Mouse (Mus musculus): Measurements from ENCODE around the gene Foxf1.

The Foxf1 gene

DNA sequence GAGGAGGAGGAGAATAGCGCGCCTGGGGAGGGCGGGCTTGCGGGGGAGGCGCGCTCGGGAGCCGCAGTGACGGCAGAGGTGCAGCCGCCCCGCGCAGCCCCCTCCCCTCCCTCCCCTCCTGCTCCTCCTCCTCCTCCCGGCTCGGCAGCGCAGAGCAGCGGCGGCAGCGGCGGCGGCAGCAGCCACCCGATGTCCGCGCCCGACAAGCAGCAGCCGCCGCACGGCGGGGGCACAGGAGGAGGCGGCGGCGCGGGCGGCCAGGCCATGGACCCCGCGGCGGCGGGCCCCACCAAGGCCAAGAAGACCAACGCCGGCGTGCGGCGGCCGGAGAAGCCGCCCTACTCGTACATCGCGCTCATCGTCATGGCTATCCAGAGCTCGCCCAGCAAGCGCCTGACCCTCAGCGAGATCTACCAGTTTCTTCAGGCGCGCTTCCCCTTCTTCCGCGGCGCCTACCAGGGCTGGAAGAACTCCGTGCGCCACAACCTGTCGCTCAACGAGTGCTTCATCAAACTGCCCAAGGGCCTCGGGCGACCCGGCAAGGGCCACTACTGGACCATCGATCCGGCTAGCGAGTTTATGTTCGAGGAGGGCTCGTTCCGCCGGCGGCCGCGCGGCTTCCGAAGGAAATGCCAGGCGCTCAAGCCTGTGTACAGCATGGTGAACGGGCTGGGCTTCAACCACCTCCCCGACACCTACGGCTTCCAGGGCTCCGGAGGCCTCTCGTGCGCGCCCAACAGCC, at the start of gene Foxf1:
Foxf1 (plus strand) TSS at position 177 of the 742 bp plus-strand sequence.
- under 1% methylated on average over 80 of the region's 83 CpGs for WGBS

DNA sequence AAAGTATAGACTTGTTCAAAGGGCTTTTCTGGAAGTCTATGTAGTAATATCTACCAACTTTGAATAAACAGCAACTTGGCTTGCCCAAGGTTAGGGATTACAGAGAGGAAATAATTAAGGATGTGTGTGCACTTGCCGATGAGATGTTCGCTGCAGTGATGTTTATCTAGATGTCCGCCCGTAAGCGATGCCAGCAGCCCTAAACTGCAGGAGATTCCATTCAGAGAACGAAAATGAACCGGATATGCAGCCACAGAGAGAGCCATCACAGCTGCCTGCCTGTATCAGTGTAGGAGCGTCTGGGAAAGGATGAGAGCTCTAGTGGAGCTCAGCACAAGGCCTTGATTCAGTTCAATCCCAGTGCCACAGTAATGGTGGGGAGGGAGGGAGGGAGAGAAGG, 48.6 kb upstream of the Foxf1 start:
- WGBS = 57% methylated on average over 8 of the region's 8 CpGs

DNA sequence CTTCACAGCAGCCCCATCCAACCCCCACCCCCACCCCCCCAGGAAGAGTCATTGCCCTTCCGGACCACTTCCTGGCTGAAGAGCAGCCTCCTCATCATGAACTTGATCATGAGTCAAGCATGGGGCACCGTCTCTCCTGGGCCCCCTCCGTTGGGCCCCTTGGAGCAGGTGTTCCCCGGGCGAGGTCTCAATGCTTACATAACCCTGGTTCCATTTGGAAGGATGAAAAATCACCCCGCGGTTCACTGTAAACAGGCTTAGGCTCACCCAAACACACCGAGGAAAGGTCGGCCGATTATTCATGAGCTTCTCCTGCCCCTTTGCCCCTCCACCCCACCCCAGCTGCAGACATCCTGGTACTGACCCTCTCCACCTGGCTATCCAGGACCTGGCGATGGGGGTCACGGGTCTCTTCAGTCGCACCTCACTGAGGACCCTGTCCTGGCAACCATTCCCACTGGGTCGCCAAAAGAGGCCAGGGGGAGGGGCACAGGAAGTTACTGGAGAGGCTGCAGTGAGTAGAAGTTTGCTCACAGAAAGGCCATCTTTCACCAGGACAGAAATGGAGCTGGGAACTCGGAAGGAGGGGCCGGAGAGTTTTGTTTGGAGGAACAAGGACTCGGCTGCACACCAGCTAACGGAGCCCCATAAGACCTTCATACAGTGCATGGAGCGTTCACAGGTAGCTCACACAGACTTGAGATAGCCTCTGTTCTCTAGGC, 40.3 kb upstream of the Foxf1 start:
- WGBS = 73% methylated on average over 19 of the region's 19 CpGs

DNA sequence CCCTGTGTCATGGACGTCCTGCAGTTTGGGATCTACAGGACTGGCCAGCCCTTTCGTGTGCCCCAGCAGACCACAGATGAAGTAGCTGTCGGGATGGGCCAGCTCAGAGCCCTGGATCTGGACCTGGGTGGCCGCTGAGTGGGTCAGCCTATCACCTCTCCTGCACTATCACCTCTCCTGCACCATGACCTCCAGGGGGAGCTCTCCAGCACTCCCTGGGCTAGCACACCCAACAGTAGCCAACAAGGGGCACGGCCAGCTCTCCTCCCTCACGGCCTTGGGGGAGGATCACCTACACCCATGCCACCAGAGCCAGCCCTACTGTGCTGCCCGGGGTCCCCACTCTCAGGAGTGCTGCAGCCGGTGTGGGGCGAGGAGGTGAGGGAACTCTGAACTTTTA, 36.7 kb upstream of the Foxf1 start:
- 82% methylated on average over 9 of the region's 9 CpGs for WGBS

DNA sequence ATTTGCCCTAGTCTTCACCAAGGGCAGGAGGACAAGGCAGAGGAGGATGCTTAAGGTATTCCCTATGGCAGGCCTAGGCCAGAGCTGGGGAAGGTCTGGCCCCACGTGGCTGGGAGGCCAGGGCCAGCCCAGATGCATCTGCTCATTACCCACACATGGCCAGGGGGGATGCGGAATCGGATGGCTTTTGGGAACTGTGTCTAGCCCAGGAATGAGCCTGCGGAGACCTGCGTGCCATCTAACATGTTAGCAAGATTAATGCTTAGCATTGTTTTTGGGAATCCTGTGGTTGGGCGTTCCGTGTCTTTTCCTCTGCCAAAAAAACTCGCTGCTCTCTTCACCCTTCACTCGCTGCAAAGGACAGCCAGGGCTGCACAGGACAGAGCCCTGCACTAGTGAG, 26.1 kb upstream of the Foxf1 start:
- 74% methylated on average over 9 of the region's 9 CpGs for WGBS

DNA sequence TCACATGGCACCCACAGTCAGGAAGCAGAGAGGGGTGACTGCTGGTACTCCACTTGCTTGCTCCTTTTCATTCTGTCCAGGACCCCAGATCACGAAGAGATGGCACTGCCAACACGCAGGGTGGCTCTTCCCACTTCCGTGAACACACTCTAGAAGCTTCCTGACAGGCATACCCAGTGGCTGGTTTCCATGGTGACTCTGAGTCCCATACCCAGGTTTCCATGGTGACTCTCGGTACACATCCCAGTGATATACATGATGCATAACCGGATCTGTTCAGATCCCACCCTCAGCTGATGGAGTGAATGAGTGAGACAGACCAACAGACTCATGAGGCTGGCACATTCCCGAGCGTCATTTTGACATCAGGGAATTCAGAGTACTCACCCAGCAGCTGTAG, 25.1 kb upstream of the Foxf1 start:
- WGBS = 44% methylated on average over 7 of the region's 7 CpGs

DNA sequence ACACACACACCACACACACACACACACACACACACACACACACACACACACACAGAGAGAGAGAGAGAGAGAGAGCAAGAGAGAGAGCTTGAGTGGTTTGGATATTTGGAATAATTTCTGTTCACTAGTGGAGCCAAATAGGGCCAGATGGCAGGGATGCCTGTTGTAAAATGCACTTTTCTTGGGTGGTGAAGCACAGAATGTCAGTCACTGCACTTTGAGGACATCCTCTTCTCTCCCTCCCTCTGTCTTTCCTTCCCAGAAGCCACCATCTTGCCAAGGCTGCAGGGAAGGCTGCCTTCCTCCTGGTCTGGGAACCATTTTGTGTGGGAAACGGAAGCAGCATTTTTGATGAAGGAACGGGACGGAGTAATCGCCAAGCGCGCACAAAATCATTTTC, 21.7 kb upstream of the Foxf1 start:
- 58% methylated on average over 6 of the region's 6 CpGs for WGBS

DNA sequence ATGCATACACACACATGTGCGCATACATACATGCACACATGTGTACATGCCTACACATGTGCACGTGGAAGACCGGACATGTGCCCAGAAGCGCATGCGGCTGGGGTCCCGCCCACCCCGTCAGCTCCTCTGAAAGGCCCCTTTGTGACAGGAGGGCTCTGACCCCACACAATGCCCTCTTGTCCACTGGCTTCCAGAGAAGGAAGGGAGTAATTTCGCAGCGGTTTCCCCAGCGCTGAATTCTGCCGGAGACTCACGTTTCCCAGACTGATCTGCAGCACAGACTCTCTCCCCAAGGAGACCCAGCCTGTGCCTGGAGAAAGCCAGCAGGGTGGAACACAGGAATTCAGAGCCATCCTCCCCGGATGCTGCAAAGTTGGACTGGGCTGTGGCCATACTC, 20.5 kb upstream of the Foxf1 start:
- 51% methylated on average over 13 of the region's 13 CpGs for WGBS

DNA sequence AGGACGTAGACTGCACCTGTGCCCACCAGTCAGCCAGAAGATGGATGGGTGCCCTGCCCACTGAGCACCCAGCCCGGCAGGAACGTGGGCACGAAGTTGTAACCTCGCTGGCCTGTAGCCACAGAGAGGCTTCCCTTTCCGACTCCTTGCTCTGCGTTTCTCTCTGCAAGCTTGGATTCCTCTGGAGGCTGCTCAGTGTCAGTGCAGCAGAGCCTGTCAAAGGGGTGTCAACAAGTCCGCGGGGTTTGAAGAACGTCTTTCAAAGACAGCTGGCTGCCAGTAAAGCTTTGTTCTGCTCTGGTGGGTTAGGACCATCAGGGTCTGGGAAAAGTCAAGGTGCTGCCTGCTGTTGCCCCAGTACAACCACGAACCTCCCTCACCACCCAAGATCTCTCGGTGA, 12.7 kb upstream of the Foxf1 start:
- 9% methylated on average over 12 of the region's 12 CpGs for WGBS

DNA sequence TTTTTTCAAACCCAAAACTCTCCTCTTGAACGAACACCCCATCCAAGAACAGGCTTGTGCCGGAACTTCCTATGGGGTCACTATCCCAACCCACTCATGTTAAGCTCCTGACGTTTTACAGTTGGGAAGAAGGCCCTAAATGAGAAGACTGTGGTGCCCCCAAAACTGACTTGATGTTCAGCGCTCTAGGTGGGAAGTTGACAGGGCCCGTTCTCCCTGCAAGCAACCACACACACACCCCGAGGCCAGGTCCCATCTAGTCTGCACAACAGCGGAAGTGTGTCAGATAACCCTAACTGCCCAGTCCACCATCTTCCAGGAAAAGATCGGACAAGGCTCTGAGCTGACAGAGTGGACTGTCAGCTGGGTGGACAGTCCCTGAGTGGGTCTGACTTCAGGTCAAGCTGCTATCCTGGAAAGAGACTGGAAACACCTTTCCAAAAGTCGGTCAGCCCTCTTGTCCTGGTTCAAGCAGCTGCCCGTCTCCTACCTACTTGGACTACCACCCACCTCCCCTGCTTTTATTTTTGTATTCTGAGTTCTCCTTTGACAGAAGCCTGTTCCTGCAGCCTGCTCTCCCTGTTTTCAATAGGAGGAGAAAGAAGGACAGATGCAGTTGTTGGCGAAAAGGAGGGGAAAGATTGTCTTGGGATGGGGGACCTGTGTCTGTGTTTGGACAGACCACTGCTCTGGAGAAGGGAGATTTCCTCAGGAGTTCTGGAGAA, 11.6 kb upstream of the Foxf1 start:
- 30% methylated on average over 11 of the region's 11 CpGs for WGBS

DNA sequence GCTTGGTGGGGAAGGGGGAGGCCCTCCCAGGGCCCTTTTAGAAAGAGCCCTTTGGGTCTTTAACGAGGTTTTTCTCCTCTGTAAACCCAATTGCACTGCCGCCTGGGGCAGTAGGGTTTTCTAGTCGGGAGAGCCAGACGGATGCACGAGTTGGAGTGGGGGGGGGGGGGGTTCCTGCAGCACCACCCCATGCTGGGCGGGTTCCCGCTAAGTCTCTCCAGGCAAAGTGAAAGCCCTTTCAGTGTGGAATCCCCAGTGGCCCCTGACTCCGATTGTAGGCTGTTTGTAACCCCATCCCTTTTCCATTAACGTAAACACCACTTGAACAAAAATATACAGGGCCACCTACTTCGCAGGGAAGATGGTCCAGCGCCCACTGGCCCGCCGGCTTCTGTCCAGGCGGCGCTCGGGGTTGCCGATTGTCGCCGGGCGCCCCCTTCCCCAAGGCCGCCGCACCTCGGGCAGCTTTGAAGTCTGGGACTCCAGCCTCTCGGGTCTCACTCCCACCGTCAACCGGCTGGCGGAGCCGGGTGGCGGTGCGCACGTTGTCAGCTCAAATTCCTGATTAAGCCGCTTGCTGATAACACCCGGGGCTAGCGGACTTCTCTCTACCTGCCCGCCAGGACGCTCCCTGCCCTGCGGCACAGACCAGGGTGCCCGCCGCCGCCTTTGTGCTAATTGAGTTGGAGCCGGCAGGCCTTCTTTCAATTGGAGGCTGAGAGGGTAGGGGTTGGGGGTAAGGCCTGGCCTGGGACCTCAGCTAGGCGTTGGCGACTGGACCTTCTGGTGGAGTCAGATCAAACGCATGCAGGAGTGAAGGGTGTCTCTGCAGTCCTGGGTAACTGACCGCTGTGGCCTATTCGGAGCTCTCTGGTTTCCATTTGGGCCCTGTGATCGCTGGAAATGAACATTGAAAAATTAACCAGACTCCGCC, 10.7 kb upstream of the Foxf1 start:
- 6% methylated on average over 48 of the region's 48 CpGs for WGBS

DNA sequence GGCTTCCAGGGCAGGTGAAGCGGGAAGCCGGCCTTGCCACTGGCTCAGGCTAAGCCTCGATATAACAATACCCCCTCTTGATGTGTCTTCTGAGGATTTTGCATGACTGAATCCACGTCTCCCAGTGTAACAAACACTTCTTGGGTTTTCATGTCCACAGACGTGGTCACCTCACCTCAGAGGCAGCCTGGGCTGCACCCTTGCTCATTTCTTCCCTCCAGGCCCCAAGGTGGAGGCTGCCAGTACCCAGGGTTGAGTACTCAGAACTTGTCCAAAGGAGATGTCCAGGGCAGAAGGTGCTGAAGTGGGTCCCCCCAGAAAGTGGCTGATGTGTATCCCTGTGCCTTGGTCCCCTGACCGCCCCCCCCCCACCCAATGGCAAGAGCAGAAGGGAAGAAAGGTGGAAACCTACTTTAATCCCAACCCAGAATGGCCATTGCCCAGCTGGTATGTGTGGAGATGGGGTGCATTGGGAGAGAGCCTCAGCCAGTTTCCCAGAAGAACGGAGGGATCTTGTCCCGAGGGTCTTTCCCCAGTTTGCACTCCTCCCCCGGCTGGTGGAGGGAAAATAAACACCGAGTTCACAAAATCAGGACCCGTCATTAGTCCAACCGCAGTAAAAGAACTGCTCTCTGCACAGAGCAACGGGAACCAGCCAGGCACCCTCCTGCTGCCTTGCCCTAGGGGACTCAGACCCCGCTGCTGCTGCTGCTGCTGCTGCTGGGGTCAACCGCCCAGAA, 9.9 kb upstream of the Foxf1 start:
- WGBS = 18% methylated on average over 15 of the region's 15 CpGs

DNA sequence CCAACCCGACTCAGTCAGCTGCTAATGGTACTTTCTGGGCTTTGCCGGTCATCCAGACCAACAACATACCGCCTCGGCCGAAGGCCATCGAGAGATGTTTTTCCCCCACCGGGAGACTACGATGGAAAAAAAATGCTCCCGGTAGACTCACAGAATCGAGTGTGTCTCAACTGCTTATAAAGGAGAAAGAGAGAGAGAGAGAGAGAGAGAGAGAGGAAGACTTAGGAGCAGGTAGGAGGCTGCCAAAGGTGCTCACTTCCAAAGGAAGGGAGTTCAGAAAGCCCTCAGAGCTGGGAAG, 9.4 kb upstream of the Foxf1 start:
- WGBS = 5% methylated on average over 10 of the region's 10 CpGs

DNA sequence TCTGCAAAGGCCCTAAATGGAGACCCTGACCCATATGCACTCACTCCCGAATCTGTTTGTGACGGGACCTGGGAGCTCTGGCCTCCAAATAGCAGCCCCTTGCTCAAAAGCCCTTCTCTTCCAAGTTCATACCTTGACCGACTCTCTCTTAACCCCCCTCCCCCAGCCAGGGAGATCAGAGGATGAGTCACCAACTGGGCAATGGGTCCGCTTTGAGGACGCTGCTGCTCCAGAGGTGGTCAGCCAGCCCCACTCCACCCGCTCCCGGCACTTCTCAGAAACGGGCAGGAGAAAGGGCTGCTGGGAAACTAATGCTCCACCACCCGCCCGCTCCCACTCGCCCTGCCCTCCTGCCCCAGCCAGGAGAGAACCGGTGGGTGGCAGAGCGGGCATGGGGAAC, 8.2 kb upstream of the Foxf1 start:
- WGBS = 13% methylated on average over 13 of the region's 13 CpGs

DNA sequence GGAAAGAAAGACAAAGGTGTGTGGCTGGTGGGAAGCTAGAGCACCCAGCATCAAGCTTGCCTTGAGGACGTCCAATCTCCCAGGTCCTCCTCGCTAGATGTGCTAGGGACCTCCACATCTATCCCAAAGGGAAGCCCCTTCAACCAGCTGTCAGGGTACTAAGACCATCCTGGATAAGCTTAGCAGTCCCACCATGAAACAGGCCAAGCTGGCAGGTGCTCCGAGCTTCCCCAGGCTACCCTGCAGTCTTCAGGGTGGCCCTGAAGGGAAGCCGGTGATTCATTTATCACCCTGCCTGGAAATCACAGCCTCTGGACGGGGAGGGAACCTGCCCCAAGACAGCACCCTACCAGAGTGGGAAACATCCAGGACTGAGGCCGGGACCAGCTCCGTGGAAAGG, 7.6 kb upstream of the Foxf1 start:
- WGBS = 15% methylated on average over 7 of the region's 7 CpGs

DNA sequence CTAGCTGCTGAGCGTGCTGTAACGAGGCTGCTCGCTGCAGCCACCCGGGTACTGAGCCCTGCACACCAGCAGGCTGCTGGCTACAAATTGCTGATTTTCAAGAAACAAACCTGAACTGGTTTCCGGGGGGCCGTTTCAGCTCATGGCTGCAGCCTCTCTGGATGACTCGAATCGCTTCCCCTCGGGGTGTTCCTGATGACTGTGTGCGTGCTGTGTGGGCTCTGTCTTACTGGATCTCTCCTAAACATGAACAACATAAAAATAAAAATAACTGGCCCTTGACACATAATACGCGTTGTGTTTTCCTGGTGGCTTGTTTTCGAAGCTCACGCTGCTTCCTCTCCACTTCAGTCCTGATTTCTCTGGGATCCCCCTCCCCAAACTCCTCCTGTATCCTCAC, 5.5 kb upstream of the Foxf1 start:
- WGBS = 17% methylated on average over 14 of the region's 14 CpGs

DNA sequence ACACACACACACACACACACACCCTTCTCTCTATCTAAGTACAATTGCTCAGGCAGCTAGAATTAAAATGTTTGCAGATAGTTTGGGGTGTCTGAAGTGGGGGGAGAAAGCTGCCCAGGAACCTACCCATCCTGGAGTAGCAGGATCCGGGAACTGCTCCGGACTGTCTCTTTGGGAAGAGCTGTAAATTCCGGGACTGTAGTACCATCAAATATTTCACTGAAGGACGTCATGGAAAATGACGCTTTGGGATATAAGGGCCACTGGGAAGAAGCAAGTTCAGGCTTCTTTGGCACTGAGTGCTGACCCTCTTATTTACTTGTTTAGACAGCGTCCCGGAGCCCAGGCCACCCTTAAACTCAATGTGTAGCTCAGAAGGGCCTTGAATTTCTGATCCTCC, 5.0 kb upstream of the Foxf1 start:
- WGBS = 11% methylated on average over 7 of the region's 7 CpGs

DNA sequence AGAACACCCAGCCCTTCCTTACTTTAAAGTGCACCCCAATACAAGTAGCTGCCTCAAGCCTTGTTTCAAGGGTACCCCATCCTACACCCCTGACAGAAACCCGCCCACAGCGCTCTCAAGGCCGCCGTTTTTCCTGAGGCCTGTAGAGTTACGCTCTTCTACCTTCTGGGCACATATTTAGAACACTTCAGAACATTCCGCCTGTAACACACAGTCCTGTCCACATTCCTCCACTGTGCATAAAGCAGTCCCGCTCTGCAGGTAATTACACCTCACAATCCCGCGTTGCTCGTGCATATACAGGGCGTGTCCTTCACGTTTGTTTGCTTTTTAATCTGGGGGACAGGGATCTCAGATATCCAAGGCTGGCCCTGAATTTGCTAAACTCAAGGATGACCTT, 4.2 kb upstream of the Foxf1 start:
- WGBS = 20% methylated on average over 12 of the region's 12 CpGs

DNA sequence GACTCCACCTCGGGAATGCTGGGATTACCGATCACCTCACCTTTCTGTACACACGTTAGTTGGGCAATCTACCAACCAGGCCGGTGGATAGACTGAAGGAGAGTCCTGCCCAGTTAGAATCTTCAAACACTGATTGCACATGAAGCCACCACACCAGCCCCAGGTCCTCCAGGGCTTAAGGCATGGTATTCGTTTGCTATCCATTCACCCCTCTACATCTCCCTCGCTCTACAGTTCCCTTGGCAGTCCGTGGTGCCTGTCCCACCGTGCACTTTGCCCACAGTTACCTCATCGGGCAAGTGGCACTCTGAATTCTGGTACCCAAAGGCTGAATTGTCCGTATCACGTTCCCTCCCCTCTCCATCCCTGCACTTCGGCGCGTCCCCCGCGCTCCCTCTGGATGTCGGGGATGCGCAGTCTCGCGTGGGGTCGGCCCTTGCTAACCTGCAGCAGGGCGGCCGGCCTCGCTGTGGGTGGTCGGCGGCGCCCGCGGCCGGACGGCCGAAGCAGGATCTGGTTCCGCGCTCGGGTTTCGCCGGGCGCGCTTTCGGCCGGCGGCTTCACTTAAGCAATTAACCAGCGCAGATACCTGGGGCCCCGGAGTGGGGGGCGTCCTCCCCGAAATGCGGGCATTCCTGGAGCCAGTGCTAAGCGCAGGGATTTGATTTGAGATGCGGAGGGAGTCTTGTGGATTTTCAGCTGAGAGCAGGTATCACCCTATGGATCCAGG, 3.7 kb upstream of the Foxf1 start:
- 2% methylated on average over 49 of the region's 49 CpGs for WGBS

DNA sequence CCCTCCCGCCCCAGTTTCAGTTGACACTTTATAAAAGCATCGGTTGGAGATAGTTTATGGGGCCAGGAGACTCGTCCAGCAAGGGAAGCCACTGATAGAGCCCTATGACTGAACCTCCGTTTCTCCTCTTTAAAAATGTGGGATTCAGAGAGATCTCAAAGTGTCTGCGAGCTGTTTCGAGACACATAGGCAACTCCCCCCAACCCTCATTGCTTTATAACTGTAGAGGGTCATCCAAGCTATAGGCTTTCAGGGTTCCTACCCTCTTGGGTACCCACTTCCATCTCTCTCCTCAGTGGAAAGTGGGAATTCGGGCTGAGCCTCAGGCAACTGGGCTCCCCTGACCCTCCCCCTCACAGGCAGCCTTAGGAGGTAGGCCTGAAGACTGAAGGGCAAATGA, 2.8 kb upstream of the Foxf1 start:
- WGBS = 12% methylated on average over 7 of the region's 7 CpGs

Measured in cerebral cortex, adult 2 months (tissue).